ENCODE assay signal across 9 mouse cellular contexts in the genomic region with DNA sequence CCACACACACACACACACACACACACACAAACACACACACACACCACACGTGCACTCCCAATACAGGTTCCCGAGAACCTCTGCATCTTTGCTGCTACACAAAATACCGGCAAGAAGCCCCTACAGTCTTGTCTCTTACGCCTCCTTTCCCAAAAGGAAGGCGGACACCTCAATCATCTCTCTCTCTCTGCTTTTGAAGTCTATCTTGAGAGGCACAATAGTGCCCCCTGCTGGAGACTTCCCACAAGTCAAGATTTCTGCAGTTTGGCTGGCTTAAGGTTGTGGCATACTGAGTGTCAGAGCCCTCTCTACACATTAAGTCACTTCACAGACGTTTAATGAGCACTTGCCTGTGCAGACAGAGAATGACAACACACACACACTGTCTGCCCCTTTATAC. TPM values are rescaled to one million over a fixed set of nuclear protein-coding genes. Genes with fewer than 3 reads are reported as not detected.
A peak's percentile ranks its signal among the peaks of the same experiment; 100 is the strongest.
DNase-seq lines count a peak whose midpoint lies in the region; ATAC-seq and TF ChIP-seq lines count a peak whose summit lies in the region.
"Had no signal": no experiment of that assay in that cellular context is flagged by ENCODE, and none has a peak within 500 bp of the region (broad histone marks: within the 10 kb centered on the region; RNA-seq: fewer than 3 reads in every experiment).

No protein-coding gene starts in this region.

- H3K4me3 ChIP-seq in CH12.LX (replicated peaks in 1 of 3; ENCODE audit: low read depth in 2 of 3, low read length in 2 of 3, poor library complexity in 1 of 3): no peak overlapping the region
- H3K4me3 ChIP-seq in heart, embryonic 12.5 days: no peak overlapping the region
- H3K4me3 ChIP-seq: limb, embryonic 12.5 days had no signal

- H3K4me2 ChIP-seq in CH12.LX (ENCODE audit: insufficient read depth, low read depth, poor library complexity, severe bottlenecking): no peak overlapping the region
- peak overlapping the region; percentile 41; the same call in 1 of the 2 replicates for H3K4me2 ChIP-seq in heart, embryonic 12.5 days
- H3K4me2 ChIP-seq: limb, embryonic 12.5 days had no signal

- peak; percentile 75 to 95 for TF ChIP-seq CTCF in CH12.LX (conservative IDR thresholded peaks at IDR 0.05 in 1 of 2, IDR thresholded peaks at IDR 0.05 in 1 of 2; ENCODE audit: low read depth in 2 of 2, low read length in 2 of 2)

- no peak for TF ChIP-seq EP300 in CH12.LX (IDR thresholded peaks at IDR 0.05; ENCODE audit: low read length)

- WGBS in heart, embryonic 12.5 days: 7% methylated on average over 6 of the region's 6 CpGs
- 19% methylated on average over 6 of the region's 6 CpGs for WGBS in large intestine, adult 2 months

- no peak overlapping the region for H3K9ac ChIP-seq in CH12.LX (ENCODE audit: insufficient read depth, low read depth)
- H3K9ac ChIP-seq in heart, embryonic 12.5 days: no peak overlapping the region
- H3K9ac ChIP-seq: limb, embryonic 12.5 days had no signal

- DNase-seq in CH12.LX (ENCODE audit: extremely low read depth): peak; percentile 84
- peak; percentile 94 for DNase-seq in brain, adult 2 months (ENCODE audit: low read depth, low spot score)
- DNase-seq in fibroblast of lung, adult 2 months (ENCODE audit: low read depth): peak; percentile 72
- DNase-seq in large intestine, adult 2 months (ENCODE audit: low read depth, low spot score): peak; percentile 73
- DNase-seq in lung, adult 18-20 months: peak; percentile 76 to 84
- DNase-seq in ovary, postnatal 36 days (ENCODE audit: low spot score): peak; percentile 64
- peak; percentile 81 for DNase-seq in thymus, postnatal 25 days

- H3K36me3 ChIP-seq in CH12.LX (replicated peaks in 1 of 2; ENCODE audit: control insufficient read depth in 1 of 2, insufficient read depth in 1 of 2, low read length in 1 of 2): peaks cover 8 to 43% of the 10 kb centered on the region in 2 experiments
- peaks cover 7% of the 10 kb centered on the region for H3K36me3 ChIP-seq in heart, embryonic 12.5 days

- peaks cover 16% of the 10 kb centered on the region for H3K9me3 ChIP-seq in CH12.LX (replicated peaks; ENCODE audit: low read length)
- H3K9me3 ChIP-seq in heart, embryonic 12.5 days (replicated peaks): peaks cover 6% of the 10 kb centered on the region; the same call in 1 of the 2 replicates

- no peak for ATAC-seq in heart, embryonic 12.5 days (ENCODE audit: insufficient number of reproducible peaks, low FRiP score)

- no peaks in the 10 kb centered on the region for H3K27me3 ChIP-seq in CH12.LX (replicated peaks)
- H3K27me3 ChIP-seq in heart, embryonic 12.5 days (replicated peaks): no peaks in the 10 kb centered on the region

- H3K27ac ChIP-seq in CH12.LX (ENCODE audit: insufficient read depth, low read depth): no peak overlapping the region
- no peak overlapping the region for H3K27ac ChIP-seq in heart, embryonic 12.5 days (ENCODE audit: poor library complexity, severe bottlenecking)
- H3K27ac ChIP-seq: limb, embryonic 12.5 days had no signal

- TF ChIP-seq RAD21 in CH12.LX (IDR thresholded peaks at IDR 0.05; ENCODE audit: low read depth, low read length): peak; percentile 92

- in situ Hi-C loops in CH12.LX (cut with MboI; ENCODE audit: low pct_ligation_motif_present, low pct_unique_long_range_greater_than_20kb, low sequenced_read_pairs): no loop called here

- peaks cover 0 to 9% of the 10 kb centered on the region in 2 experiments; a peak in 2 of 4 replicates for H3K4me1 ChIP-seq in CH12.LX (ENCODE audit: control insufficient read depth in 1 of 2, insufficient read depth in 2 of 2)
- H3K4me1 ChIP-seq in heart, embryonic 12.5 days (replicated peaks): peaks cover 16% of the 10 kb centered on the region
- H3K4me1 ChIP-seq: limb, embryonic 12.5 days had no signal

- dilution Hi-C loops in CH12.LX (cut with MboI; ENCODE audit: extremely low pct_ligation_motif_present, extremely low pct_unique_long_range_greater_than_20kb, low sequenced_read_pairs): no loop called here

- no peaks in the 10 kb centered on the region for H3K79me2 ChIP-seq in CH12.LX (replicated peaks; ENCODE audit: control insufficient read depth, extremely low read depth, insufficient read depth, poor library complexity, severe bottlenecking)

- TF ChIP-seq POLR2A in CH12.LX (IDR thresholded peaks at IDR 0.05; ENCODE audit: low read depth, low read length): no peak

TF ChIP-seq in CH12.LX, 34 proteins besides CTCF, POLR2A, EP300 and RAD21:
- TF ChIP-seq USF1 (IDR thresholded peaks at IDR 0.05; ENCODE audit: low read depth, low read length) (no peak), TCF12 (IDR thresholded peaks at IDR 0.05; ENCODE audit: low read depth, low read length) (no peak), UBTF (IDR thresholded peaks at IDR 0.05; ENCODE audit: low read depth, low read length) (no peak), CHD2 (IDR thresholded peaks at IDR 0.05; ENCODE audit: low read length) (no peak), MYC (IDR thresholded peaks at IDR 0.05; ENCODE audit: low read depth, low read length) (0 out of 2 replicates have a peak, but pooled peaks have one; percentile 32), MXI1 (IDR thresholded peaks at IDR 0.05; ENCODE audit: low read depth, low read length) (no peak), PAX5 (IDR thresholded peaks at IDR 0.05; ENCODE audit: low read length) (no peak), USF2 (conservative IDR thresholded peaks at IDR 0.05; ENCODE audit: low read depth, low read length) (no peak), MAZ (IDR thresholded peaks at IDR 0.05; ENCODE audit: low read depth, low read length) (no peak; the same call in 1 of the 2 replicates), MAX (IDR thresholded peaks at IDR 0.05; ENCODE audit: low read length) (no peak), MAFK (IDR thresholded peaks at IDR 0.05; ENCODE audit: insufficient replicate concordance, low read length) (no peak), GABPA (IDR thresholded peaks at IDR 0.05; ENCODE audit: insufficient replicate concordance, low read depth, low read length) (no peak), MEF2A (IDR thresholded peaks at IDR 0.05; ENCODE audit: borderline replicate concordance, low read depth, low read length) (no peak), E2F4 (IDR thresholded peaks at IDR 0.05; ENCODE audit: insufficient replicate concordance, low read depth, low read length) (no peak), JUND (conservative IDR thresholded peaks at IDR 0.05; ENCODE audit: low read depth, low read length) (0 out of 2 replicates have a peak, but pooled peaks have one; percentile 29), ETS1 (conservative IDR thresholded peaks at IDR 0.05; ENCODE audit: low read depth, low read length) (no peak), BHLHE40 (IDR thresholded peaks at IDR 0.05; ENCODE audit: low read depth, low read length) (0 out of 2 replicates have a peak, but pooled peaks have one; percentile 12), SIN3A (IDR thresholded peaks at IDR 0.05; ENCODE audit: low read length) (no peak), SMC3 (IDR thresholded peaks at IDR 0.05; ENCODE audit: low read depth, low read length) (peak; percentile 90), ELF1 (IDR thresholded peaks at IDR 0.05; ENCODE audit: low read depth, low read length) (0 out of 2 replicates have a peak, but pooled peaks have one; percentile 8), POLR2AphosphoS2 (IDR thresholded peaks at IDR 0.05; ENCODE audit: low read depth, low read length) (0 out of 2 replicates have a peak, but pooled peaks have one; percentile 26), ZC3H11A (IDR thresholded peaks at IDR 0.05; ENCODE audit: low read depth, low read length) (peak; percentile 41; the same call in 1 of the 2 replicates), NRF1 (IDR thresholded peaks at IDR 0.05; ENCODE audit: low read depth, low read length) (0 out of 2 replicates have a peak, but pooled peaks have one; percentile 21), IRF4 (IDR thresholded peaks at IDR 0.05; ENCODE audit: low read depth, low read length) (no peak), HCFC1 (IDR thresholded peaks at IDR 0.05; ENCODE audit: low read depth, low read length) (no peak)

RNA-seq across cellular contexts. Expression of gene Trim56, which starts 9.0 kb away (rescaled TPM):
- total RNA-seq in CH12.LX (2012; rRNA removed): 11.8 and 12.9 TPM in 2 replicates
- 6.0 and 7.6 TPM in 2 replicates for total RNA-seq in CH12.LX (2014; rRNA removed)
- 10.8 and 11.2 TPM in 2 replicates for polyA plus RNA-seq in CH12.LX (2012; ENCODE audit: insufficient read length, low read depth)
- 7.0 and 7.8 TPM in 2 replicates for polyA plus RNA-seq in heart, embryonic 12.5 days (2016; fragmentation: Nextera tagmentation; extraction: Ambion mirVana)
- polyA plus RNA-seq in large intestine, adult 2 months (2012; rRNA removed): 5.7 and 14.5 TPM in 2 replicates

RNA-seq across cellular contexts. Expression of gene Serpine1, which starts 35.0 kb away (rescaled TPM):
- total RNA-seq in CH12.LX (2012; rRNA removed): 0.34 and 0.51 TPM in 2 replicates
- 0.84 and 1.8 TPM in 2 replicates for total RNA-seq in CH12.LX (2014; rRNA removed)
- polyA plus RNA-seq in CH12.LX (2012; ENCODE audit: insufficient read length, low read depth): 0.44 and 0.61 TPM in 2 replicates
- polyA plus RNA-seq in heart, embryonic 12.5 days (2016; fragmentation: Nextera tagmentation; extraction: Ambion mirVana): 0.69 and 0.70 TPM in 2 replicates
- 0.94 and 1.1 TPM in 2 replicates for polyA plus RNA-seq in large intestine, adult 2 months (2012; rRNA removed)

RNA-seq across cellular contexts. Expression of gene Muc3, which starts 42.1 kb away (rescaled TPM):
- total RNA-seq in CH12.LX (2012; rRNA removed) (0.17 TPM in 1 of 2 replicates, not detected in the other), CH12.LX (2014; rRNA removed) (not detected in 2 replicates)
- polyA plus RNA-seq in CH12.LX (2012; ENCODE audit: insufficient read length, low read depth): 0.13 TPM in 1 of 2 replicates, not detected in the other
- 0.21 TPM in 1 of 2 replicates, not detected in the other for polyA plus RNA-seq in heart, embryonic 12.5 days (2016; fragmentation: Nextera tagmentation; extraction: Ambion mirVana)
- polyA plus RNA-seq in large intestine, adult 2 months (2012; rRNA removed): 519 and 836 TPM in 2 replicates
- polyA plus RNA-seq: limb, embryonic 12.5 days had no signal

Comparison
In these comparisons a context has a peak if more than half of its experiments do, and no peak if none do; other contexts are left out.
1. RNA of gene Muc3, which starts 42.1 kb away (polyA plus RNA-seq): 519 to 836 TPM in large intestine, adult 2 months; 0.13 TPM in CH12.LX and 0.21 TPM in heart, embryonic 12.5 days; every median in the first group is over 100 times any median in the second.
2. Peak in every context shown above with its lines, with median percentiles within 50 percentile points of each other: DNase-seq.